Mouse (Mus musculus) bone marrow macrophage, adult 2 months (primary cell): Measurements from ENCODE around the gene Nkx2-1. TPM values are rescaled to one million over a fixed set of nuclear protein-coding genes. Genes with fewer than 3 reads are reported as not detected.
A peak's percentile ranks its signal among the peaks of the same experiment; 100 is the strongest.

Source experiments
- H3K27ac ChIP-seq: 2 replicates; pipeline ENCODE4 v1.5.1; 2012; ENCODE audit warnings: low read depth, low read length; ENCODE audit not compliant: insufficient read depth
- H3K4me1 ChIP-seq: 2 replicates; pipeline ENCODE4 v1.6.1; 2012; ENCODE audit warnings: low read length; ENCODE audit not compliant: control insufficient read depth, insufficient read depth
- H3K4me3 ChIP-seq: 2 replicates; pipeline ENCODE4 v1.5.1; 2012; ENCODE audit warnings: mild to moderate bottlenecking, low read length, moderate library complexity; ENCODE audit not compliant: insufficient read depth
- CTCF ChIP-seq: IDR thresholded peaks from 2 replicates; pipeline ENCODE4 v1.5.1; 2012; ENCODE audit warnings: low read depth, mild to moderate bottlenecking, low read length, moderate library complexity
- POLR2A ChIP-seq: IDR thresholded peaks from 2 replicates; pipeline ENCODE4 v1.6.1; 2012; ENCODE audit warnings: mild to moderate bottlenecking, low read depth, low read length, borderline replicate concordance
- polyA plus RNA-seq: library from polyadenylated mRNA; stranded (reverse); fragments of >200 nt; gene quantifications from 2 replicates; pipeline ENCODE4 v1.2.4, GENCODE M21; 2012; ENCODE audit not compliant: missing spikeins, insufficient read depth, insufficient read length

Gene Nkx2-1
- polyA plus RNA-seq: not detected in 2 replicates

DNA sequence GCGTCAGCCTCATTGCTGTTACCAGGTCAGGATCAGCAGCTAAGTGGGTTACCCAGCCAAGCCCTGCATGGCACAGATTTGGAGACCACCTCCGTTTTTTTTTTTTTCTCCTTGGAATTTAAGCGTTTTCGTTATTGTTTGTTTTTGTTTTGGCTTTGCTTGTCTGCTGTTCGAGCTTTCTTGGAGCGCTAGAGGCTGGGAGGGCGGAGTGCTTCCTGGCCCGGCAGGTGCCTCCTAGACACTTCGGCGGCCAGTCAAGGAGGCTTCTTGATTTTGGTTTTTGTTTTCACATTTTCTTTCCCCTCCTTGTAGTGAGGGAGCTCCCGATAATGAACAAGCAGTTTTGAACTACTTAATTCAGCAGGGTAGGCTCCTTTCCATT, at the start of gene Nkx2-1:
Nkx2-1 (minus strand) TSS at position 25 of the 382 bp plus-strand sequence.
- H3K4me1 ChIP-seq: no peaks in the 10 kb centered on the region
- TF ChIP-seq CTCF: no peak
- no peak for TF ChIP-seq POLR2A
- H3K27ac ChIP-seq: no peak within 1 kb of the TSS
- no peak within 1 kb of the TSS for H3K4me3 ChIP-seq

DNA sequence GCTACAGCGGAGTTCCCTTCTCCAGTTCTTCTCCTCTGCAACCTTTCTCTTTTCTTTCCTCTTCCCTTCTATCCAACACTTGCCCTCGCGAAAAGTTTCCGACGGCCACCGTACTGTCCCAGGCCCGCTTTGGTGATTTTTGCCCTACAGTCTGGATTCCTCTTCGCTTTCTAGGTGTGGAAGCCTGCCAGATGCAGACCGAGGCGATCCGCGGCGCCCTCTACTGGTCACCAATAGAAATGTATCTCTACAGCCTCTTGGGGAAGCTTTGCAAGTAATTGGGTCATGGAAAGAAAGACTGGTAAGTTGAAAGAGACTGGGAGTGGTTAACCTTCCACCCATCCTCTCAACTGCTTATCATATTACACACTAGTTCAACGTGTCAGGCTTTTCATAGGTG, 4.4 kb upstream of the Nkx2-1 start:
- Histone ChIP-seq H3K4me1 (no peaks in the 10 kb centered on the region), H3K4me3 (no peak overlapping the region), H3K27ac (no peak overlapping the region)
- TF ChIP-seq CTCF (peak; percentile 74), POLR2A (no peak)

DNA sequence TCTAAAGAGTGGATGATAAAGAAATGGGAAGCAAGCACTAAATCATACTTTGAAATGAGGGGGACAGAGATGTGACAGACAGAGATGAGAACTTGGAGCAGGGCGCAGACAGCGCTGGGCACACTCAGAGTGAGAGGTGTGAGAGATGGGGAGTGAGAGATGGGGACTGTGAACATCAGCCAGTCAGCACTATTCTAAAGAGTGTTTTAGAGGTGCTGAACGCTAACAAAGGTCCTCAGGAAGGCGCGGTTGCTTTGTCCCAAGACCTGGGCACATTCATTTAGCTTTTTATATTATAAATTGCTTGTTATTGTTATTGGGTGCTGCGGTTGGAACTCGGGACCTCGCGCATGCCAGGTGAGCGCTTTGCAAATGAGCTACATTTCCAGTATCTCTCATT, 3.9 kb upstream of the Nkx2-1 start:
- H3K27ac ChIP-seq: no peak overlapping the region
- TF ChIP-seq POLR2A (no peak), CTCF (no peak)
- H3K4me3 ChIP-seq: no peak overlapping the region
- H3K4me1 ChIP-seq: no peaks in the 10 kb centered on the region

DNA sequence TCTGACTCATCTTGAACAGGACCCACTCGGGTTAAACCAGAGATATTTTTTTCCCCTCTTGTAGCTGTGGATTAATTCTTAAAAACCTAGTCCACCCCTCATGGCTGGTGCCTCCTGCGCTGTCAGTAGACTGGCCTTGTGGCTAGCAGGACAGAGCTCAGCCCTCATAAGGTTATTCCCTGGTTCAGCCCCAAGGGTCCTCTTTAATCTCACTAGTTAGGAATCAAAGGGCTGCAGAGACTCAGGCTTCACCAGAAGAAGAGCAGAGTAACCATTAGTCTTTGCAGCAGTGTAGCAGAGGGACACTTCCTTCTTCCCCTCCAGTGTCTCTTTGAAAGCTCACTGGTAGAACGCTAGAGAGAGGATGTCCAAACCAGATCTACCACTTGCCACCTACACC, 1.9 kb upstream of the Nkx2-1 start:
- no peak overlapping the region for H3K4me3 ChIP-seq
- H3K4me1 ChIP-seq: no peaks in the 10 kb centered on the region

DNA sequence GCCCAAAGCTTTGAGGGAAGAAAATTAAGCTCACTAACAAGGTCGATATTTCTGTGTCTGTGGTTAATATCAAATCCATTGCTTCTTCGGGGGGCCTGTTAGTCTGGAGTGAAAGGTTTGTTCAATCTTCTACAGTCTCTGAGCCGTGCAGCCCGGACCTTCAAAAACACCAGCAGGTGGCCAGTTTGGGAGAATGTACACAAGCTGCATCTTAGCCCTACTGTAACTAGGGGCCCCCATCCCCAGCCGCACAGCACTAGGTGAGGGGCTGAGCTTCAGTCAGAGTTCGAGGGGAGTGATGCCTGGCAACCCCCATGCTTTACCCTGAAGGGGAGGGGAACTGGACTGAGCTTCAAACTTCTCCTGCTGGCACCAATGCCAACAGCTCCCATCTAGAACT, 1.2 kb upstream of the Nkx2-1 start:
- Histone ChIP-seq H3K27ac (no peak overlapping the region), H3K4me3 (no peak overlapping the region), H3K4me1 (no peaks in the 10 kb centered on the region)
- TF ChIP-seq POLR2A: no peak
- TF ChIP-seq CTCF: no peak

More for the DNA sequence above, 1.9 kb upstream of the Nkx2-1 start:
- no peak for TF ChIP-seq CTCF
- H3K27ac ChIP-seq: no peak overlapping the region

DNA sequence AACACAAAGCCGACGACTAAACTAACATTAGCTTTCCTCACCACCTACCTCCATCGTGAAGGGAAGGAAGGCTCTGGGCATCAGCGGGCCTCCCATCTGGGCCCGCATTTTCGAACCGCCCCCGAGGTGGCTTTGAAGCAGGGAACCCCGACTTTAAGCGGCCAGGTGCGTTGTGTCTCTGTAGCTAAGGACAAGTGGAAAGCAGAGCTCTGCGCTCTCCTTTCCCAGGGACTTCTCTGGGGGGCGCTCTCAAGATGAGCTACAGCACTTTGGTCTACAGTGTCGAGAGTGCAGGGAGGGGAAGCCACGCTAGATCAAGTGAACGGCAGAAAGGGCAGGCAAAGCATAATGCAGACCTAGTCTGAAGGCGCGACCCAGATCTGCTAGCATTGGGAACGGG, 634 bp upstream of the Nkx2-1 start:
- H3K4me1 ChIP-seq: no peaks in the 10 kb centered on the region
- no peak overlapping the region for H3K27ac ChIP-seq
- TF ChIP-seq POLR2A (no peak), CTCF (no peak)
- no peak overlapping the region for H3K4me3 ChIP-seq

DNA sequence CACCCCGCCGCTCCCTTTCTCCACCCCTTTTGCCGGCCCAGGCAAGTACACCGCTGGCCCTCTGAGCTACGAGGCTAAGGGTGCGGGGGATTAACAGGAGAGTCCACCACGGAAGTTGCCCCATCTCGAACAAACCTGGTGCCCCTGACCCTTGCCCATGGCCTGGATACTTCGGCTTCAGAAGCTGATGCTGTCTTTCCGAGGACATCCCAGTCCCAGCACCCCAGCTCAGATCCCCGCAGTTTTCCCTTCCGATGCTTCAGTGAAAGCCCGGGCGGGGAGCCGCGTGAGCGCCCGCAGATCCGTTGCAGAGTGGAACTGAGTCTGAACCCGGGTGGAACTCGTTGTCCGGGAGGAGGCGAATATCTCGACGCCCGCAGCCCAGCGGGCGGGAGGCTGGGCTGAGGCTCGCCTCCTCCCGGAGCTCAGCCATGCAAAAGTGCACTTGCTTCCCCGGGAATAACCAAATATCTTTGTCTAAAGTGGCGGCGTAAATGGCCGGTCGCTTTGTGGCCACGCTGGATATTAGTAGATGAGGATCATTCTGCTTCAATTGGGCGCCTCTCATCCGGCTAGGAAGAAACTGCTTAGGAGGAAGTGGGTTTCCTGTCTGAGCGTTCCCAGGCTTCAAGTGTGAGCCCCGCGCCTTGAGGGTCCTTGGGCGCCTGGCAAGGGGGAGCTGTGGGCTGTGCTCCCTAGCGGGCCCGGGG, 379 bp downstream of the Nkx2-1 start:
- H3K4me1 ChIP-seq: no peaks in the 10 kb centered on the region
- no peak overlapping the region for H3K4me3 ChIP-seq
- TF ChIP-seq POLR2A (no peak), CTCF (no peak)
- no peak overlapping the region for H3K27ac ChIP-seq

DNA sequence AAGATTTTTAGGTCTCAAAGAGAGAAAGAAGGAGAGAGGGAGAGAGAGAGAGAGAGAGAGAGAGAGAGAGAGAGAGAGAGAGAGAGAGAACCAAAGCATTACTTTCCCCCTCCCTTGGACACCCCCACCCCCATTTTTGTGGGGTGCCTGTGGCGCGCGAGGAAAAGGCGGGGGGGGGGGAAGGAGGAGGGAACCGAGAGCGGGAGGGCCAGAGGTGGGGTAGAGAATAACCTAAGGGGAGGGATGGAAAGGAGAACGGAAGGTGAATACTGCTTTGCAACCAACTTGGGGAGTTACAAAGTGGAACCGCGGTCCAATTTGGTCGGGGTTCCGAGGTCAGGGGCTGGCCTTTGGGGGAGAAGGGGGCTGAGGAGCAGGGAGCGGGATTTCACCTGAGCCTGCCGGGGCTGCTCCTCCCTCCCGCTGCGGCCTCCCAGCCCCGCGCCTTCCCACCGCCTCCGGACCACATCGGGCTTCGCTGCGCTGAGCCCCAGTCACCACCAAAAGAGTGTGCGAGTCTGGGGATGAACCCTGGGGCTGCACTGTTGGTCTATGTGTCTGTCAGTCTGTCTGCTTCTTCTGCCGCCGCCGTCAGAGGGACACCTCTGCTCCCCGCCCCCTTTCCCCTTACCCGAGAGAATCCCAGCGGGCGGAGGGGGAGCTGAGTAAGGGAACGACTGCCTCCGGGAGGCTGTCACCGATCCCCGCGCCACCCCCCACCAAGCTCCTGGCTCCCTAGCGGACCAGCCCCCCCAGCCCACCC, 1.1 kb downstream of the Nkx2-1 start:
- Histone ChIP-seq H3K27ac (no peak overlapping the region), H3K4me3 (no peak overlapping the region), H3K4me1 (no peaks in the 10 kb centered on the region)
- TF ChIP-seq POLR2A (no peak), CTCF (no peak)

DNA sequence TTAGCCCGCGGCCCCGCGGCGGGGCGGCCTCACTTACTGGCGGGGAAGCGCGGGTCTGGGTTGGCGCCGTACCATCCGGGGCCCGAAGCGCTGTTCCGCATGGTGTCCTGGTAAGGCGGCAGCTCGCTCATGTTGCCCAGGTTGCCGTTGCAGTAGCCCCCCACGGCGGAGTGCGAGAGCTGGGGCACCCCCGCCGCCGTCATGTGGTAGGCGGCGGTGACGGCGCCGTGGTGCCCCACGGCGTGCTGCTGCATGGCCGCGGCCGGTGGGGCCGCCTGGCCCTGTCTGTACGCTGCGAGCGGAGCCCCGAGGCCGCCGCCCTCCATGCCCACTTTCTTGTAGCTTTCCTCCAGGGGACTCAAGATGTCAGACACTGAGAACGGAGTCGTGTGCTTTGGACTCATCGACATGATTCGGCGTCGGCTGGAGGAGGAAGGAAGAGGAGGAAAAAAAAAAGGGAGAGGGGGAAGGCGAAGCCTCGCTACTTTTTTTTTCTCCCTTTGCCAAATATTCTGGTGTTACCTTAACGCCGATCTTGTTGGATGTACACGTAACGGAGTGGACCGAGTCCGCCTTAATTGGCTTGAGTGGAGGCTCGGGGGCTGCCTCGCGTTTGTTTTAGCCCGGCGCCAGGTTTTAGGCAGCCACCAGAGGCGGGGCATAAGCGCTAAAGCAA, 1.9 kb downstream of the Nkx2-1 start:
- no peak for TF ChIP-seq POLR2A
- TF ChIP-seq CTCF: no peak
- Histone ChIP-seq H3K4me3 (0 out of 2 replicates have a peak overlapping the region, but pooled peaks have one; percentile 17), H3K27ac (no peak overlapping the region), H3K4me1 (no peaks in the 10 kb centered on the region)

DNA sequence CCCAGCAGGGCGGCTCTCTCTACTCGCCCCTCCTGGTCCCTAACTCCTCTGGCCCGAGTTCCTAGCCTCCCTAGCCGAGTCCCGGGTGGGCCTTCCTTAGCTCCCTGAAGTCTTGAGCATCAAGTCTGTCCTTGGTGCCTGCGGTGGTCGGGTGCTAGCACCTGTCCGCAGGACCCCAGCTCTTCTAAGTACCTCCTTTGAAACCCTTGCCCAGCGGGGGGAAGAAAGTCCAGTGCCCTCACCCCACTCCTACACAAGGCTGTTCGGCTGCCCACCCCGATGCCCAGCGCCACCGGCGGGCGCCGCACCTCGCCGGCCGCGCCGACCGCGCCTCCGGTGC, 2.4 kb downstream of the Nkx2-1 start:
- TF ChIP-seq CTCF (no peak), POLR2A (no peak)
- H3K4me3 ChIP-seq: no peak overlapping the region

More for the DNA sequence above, 2.4 kb downstream of the Nkx2-1 start:
- Histone ChIP-seq H3K4me1 (no peaks in the 10 kb centered on the region), H3K27ac (no peak overlapping the region)
